Mouse (Mus musculus) right cerebral cortex, adult 18-20 months (tissue): ENCODE data around the gene Rala.

Experiments used
- DNase-seq: peaks from one replicate; pipeline ENCODE4 v3.0.0; 2022; ENCODE audit warnings: mixed read lengths

Rala gene

DNA sequence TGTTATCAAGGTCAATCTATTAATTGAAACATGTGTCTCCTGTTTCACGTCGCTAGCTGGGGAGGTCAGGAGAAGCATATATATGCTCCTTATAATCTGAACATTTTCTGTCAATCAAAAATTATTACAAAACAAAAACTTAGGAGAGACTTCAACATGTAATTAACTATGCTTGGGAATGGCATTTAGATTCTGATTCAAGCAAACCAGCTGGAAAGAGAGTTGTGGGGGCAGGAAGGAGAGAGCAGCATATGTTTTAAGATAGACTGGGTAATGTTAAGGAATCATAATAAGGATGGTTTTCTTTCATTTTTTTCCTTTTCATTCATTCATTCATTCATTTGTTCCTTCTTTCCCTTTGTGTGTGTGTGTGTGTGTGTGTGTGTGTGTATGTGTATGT is 77.3 kb downstream of the Rala start:
- peak; percentile 31 for DNase-seq

DNA sequence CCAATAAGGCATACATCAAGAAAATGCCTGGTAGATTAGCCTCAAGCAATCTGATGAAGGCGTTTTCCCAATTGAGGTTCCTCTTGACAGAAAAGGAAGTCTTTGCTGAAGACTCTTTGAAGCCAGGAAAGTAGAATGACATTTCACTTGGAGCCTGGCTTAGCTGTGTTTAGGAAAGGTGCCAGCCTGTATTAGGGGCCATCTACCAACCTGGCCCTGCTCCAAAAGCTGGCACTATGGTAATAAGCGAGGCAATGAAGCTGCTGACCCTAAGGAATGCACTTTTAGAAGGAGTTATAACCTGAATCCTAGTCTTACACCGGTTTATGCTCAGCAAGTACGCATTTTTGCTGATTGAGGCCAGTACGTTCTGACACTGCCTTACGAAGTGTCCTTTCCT is 83.5 kb downstream of the Rala start:
- DNase-seq, result no peak

DNA sequence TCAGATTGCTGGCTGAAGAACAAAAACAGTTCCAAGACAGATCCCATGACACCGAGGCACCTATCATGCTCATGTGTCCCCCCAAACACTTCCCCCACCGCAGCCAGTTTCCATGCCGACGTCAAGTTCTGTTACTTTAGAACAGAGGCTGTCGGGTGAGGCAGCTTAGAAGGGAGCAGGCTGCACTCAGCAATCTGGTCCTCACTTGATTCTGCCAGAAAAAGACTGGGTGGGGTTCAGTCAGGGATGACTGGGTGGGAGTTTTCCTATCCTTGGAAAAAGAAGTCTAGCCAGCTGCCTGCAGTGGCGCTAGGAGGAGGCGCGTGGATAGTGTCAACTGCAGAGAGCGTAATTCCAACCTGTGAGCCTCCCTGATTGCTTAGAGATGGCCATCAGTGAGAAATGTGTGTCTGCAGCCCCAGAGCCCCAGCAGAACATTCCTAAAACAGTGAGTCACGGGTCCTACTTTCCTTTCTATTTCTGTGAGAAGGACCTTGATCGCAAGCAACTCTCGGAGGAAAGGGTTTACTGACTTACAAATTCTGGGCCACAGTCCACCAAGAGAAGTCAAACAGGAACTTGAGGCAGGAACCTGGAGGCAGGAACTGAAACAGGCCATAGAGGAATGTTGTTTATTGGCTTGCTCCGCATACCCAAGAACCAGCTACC is 84.5 kb downstream of the Rala start:
- peak; percentile 60 for DNase-seq

DNA sequence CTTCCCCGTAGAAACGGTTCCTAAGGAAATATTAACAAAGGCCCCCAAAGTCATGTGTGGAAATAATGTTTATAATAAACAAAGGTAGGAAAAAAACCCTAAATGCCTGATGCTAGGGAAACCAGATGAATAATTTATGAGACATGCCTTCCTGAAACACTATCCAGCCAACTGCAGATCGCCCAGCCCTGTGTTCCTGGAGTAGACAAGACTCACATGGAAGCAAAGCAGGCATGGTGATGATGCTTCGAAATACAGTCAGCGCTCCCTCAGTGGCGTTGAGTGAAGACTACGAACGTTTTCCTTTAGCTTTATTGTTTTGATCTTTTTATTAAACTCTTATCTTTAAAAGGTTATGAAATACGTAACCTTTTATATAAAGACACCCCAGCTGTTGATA is 87.0 kb downstream of the Rala start:
- DNase-seq, result no peak

DNA sequence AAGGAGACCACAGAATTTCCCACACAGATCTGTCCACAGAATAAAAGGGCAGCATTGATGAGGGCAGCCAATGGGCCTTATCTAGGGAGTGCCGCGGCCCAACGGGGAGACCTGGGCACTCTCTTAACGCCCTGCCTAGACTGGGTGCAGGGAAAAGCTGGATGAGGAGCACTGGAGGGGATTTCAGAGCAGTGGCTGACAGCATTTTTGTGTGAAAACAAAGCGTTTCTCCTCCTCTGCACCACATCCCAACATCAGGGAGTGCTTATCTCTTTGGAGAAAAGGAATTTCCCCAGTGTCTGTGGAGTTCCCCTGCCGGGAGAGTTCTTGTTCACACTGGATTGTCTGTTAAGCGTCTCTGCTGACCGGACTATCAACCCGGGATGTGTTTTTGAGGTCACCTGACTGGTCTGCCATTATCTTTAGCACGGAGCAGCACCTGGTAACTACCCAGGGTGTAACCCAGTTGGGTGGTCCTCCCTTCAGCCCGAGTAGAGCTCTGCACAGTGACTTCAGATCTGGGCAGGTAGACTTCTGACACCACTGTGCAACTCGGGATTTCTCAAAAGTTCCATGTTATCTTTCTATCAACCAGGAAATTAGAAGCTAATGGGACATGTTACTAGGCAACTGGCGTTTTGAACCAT is 88.4 kb downstream of the Rala start:
- no peak for DNase-seq

DNA sequence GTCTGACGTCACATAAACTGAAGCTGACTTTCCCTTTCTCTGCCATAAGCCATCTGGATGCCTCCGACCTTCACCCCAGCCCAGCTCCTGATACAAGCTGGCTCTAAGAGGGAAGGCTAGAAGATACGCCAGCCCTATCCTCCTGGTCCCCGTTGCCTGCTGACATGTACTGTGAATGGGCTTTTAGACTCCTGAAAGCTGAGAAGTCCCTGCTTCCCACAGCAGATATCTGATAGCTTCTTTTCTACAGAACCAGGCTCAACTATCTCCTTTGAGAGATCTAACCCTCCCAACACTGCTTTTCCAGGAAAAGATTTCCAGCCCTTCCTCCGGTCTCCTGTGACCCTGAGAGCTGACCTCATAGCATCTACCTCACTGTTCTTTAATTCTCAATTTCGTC is 89.3 kb downstream of the Rala start:
- DNase-seq, result no peak

DNA sequence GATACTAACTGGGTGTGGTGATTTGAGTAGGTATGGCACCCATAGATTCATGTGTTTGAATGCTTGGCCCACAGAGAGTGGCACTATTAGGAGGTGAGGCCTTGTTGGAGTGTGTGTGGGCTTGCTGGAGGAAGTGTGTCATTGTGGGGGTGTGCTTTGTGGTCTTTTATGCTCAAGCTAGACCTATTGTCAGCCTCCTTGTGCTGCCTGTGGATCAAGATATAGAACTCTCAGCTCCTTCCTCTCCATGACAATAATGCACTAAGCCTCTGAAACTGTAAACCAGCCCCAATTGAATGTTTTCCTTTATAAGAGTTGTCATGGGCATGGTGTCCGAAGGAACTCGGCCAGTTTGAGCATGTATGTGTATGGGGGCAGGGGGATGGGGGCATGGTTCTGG is 100.7 kb downstream of the Rala start:
- DNase-seq, result no peak

DNA sequence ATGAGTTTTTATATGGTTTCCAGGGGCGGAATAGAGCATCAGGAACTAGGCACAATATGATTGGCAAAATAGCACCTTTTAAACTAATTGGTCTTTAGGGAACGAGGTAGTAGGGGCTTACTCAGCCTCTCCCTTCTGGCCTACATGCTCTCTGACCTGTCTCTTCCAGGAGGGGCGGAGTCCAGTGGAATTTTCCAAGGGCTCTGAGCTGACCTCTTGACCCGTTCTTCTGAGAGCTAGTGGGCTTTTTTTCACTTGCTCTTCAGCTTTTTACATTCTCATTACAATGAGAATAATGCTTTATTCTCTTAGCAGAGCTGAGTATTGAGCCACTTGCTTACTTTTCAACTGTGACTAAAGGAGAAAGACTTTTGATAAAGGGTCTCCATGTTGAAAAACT is 101.3 kb downstream of the Rala start:
- DNase-seq, result no peak

DNA sequence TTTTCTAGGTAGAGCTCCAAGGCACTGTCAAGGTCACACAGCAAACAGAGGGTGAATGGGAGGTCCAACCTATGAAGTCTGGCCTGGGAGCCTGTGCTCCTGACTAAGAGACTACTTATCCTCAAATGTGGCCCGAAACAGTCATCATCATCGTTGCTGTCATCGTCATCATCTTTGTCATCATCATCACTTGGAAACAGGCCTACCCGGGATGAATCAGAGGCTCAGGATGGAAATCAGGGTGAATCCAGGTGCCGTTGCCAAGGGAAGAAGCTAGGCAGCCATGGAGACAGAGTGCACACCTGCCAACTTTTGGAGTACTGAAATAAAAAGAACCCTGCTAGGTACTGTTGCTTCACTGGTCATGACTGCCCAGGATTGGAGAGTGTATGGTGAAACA is 104.9 kb downstream of the Rala start:
- peak; percentile 50 for DNase-seq

DNA sequence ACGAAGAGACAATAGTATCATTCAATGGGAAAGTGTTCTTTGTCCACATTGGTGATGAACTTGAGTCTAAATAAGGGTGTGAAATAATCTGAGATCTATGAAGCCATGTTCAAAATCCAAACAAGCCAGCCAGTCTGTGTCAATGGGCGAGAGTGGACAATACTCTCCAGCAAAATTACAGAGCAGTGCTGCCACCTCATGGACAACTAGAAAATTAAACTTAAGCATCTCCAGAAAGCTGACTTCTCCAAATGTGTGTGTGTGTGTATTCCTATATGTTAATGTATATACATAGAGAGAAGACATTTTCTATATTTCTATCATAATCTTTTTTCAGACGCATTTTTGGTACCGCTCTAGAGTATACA is 105.6 kb downstream of the Rala start:
- peak; percentile 58 for DNase-seq

DNA sequence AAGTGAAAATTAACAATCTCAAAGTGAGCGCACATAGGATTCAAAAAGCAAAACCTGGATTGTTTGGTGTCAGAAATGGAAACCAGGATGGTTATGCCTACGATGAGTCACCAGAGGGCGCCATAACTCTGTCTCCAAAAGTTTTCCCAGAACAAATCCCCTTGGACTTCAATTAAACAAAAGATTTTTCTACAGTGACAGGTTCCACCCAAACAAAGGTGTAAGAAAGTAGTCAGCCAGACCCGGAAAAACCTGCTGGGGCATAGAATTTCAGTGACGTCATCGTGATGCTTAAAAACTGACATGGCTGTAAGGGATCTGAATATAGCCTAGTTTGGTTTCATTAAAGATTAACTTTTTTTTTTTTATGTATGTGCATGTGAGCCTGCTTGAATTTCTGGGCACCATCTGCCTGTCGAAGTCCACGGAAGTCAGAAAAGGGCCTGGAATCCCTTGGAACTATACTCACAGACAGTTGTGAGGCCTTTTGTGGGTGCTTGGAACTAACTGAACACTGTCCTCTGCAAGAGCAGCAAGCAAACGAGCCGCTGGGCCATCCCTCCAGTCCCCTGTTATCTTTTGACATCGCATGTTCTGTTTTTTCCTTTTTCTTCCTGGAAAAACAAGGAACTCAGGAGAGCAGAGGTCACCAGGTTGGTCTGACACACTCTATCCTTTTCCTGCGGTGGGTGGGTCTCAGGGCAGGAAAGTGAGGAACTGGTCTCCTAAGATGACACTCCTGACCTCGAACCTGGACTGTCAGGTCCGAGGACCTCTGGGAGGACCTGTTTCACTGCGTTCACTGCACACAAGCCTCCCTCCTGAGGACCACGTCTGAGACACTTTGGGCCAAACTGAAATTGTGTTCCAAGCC is 106.2 kb downstream of the Rala start:
- DNase-seq, result peak; percentile 18

DNA sequence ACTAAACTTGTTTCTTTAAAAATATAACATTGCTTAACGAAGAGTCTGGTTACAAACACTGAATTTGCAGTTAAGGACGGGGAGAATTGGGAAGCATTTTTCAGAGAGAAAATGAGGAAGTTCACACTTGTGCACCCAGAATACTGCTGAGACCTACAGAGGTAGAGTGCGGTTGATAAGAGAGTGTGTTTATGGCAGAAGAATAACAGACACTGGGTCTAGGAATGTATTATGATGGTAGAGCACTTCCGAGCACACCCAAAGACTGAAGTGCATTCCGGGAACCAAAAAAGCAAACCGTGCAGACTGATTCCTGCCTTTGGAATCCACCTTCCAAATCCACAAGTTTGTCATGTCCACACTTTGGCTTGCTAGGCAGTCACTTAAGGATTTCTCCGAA is 107.2 kb downstream of the Rala start:
- DNase-seq, result no peak

DNA sequence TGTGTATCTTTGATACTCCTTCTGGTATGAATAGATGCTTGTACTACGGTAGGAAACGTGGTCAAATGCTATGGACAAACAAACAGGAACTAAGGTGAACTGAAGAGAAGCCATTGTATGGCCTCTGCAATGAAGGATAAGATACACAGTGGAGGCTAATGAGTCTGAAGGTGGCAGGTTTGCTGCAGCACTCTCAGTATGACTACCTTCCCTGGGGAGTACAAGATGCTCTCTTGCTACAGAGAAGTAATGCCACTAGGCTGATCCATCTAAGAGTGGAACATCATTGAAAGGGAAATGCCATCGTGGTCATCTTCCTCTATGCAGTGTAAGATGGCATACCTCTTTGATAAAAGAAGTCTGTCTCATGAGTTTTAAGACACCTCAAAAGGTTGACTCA is 111.1 kb downstream of the Rala start:
- DNase-seq, result no peak
